Mouse (Mus musculus) liver, postnatal 0 days (tissue): ENCODE measurements around the gene Gfral.

ENCODE experiments used
- CTCF ChIP-seq: sonication (generic); IDR thresholded peaks from 2 replicates; pipeline ENCODE4 v1.5.1; 2016; ENCODE audit warnings: antibody characterized with exemption, low read depth
- EP300 ChIP-seq: IDR thresholded peaks from 2 replicates; pipeline ENCODE4 v1.6.1; 2016; ENCODE audit warnings: antibody characterized with exemption, low read depth, mild to moderate bottlenecking

DNA sequence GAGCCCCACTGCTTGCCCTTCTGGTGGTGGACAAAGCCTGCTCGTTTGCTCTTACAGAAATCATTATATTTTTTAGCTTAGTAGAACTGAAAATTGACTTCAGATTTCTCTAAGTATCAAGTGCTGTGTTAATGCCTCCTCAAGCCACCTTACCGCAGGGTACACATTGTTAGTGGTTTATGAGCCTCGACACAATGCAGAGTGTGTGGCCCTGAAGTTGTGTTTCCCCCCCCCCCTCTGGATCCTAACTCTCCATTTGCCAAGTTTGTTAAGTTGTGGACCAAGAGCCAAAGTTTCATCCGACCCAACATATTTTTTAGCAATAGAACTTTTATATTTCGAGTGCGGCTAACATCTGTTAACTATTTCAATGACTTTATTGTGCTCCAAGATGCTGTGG is 79.4 kb downstream of the Gfral start:
- TF ChIP-seq CTCF, result no peak
- no peak for TF ChIP-seq EP300
